10 mouse cellular contexts compared by ENCODE assay signal in genomic region chr1:91064903-91065525, GRCm38 (mm10).
A peak's percentile ranks its signal among the peaks of the same experiment; 100 is the strongest.
DNase-seq lines count a peak whose midpoint lies in the region; ATAC-seq and TF ChIP-seq lines count a peak whose summit lies in the region.
"Had no signal": no experiment of that assay in that cellular context is flagged by ENCODE, and none has a peak within 500 bp of the region (broad histone marks: within the 10 kb centered on the region; RNA-seq: fewer than 3 reads in every experiment).

No protein-coding gene starts in this region.

- peaks cover 14% of the 10 kb centered on the region for H3K4me1 ChIP-seq in cerebellum, adult 2 months (ENCODE audit: control insufficient read depth, insufficient read depth, low read length)
- peaks cover 47% of the 10 kb centered on the region; the same call in 1 of the 2 replicates for H3K4me1 ChIP-seq in lung, postnatal 0 days (ENCODE audit: insufficient read depth, low read depth, low read length)
- peaks cover 83 to 89% of the 10 kb centered on the region in 2 experiments for H3K4me1 ChIP-seq in heart, embryonic 14.5 days (ENCODE audit: control insufficient read depth in 2 of 2, insufficient read depth in 2 of 2, low read length in 2 of 2)
- H3K4me1 ChIP-seq in limb, embryonic 14.5 days (ENCODE audit: control insufficient read depth, insufficient read depth, low read length) = peaks cover 50% of the 10 kb centered on the region

- no peaks in the 10 kb centered on the region for H3K9me3 ChIP-seq in lung, postnatal 0 days (ENCODE audit: low read length)
- H3K9me3 ChIP-seq in heart, embryonic 14.5 days (ENCODE audit: control insufficient read depth, low read length) = no peaks in the 10 kb centered on the region
- H3K9me3 ChIP-seq in limb, embryonic 14.5 days (ENCODE audit: control insufficient read depth, low read length) = no peaks in the 10 kb centered on the region
- H3K9me3 ChIP-seq: embryonic facial prominence, embryonic 12.5 days; liver, embryonic 13.5 days had no signal

- ATAC-seq in lung, postnatal 0 days = peak; percentile 25; the same call in 1 of the 2 replicates
- peak; percentile 58 for ATAC-seq in heart, embryonic 14.5 days (ENCODE audit: insufficient number of reproducible peaks, insufficient read depth, low FRiP score, low read depth)
- ATAC-seq in limb, embryonic 14.5 days (ENCODE audit: low FRiP score, low read depth) = peak; percentile 66
- ATAC-seq in erythroblast, adult 5-6 weeks (replicated peaks; ENCODE audit: low FRiP score, poor library complexity, severe bottlenecking) = no peak

- H3K9ac ChIP-seq in lung, postnatal 0 days (replicated peaks; ENCODE audit: low read depth) = no peak overlapping the region
- H3K9ac ChIP-seq in heart, embryonic 14.5 days (ENCODE audit: low read length) = peak overlapping the region; percentile 41; the same call in 1 of the 2 replicates
- no peak overlapping the region for H3K9ac ChIP-seq in limb, embryonic 14.5 days (ENCODE audit: low read depth, low read length, severe bottlenecking)
- H3K9ac ChIP-seq: embryonic facial prominence, embryonic 12.5 days; liver, embryonic 13.5 days had no signal

- TF ChIP-seq POLR2A in cerebellum, adult 2 months (IDR thresholded peaks at IDR 0.05; ENCODE audit: borderline replicate concordance, insufficient read depth, low read length) = no peak
- no peak for TF ChIP-seq POLR2A in limb, embryonic 14.5 days (IDR thresholded peaks at IDR 0.05; ENCODE audit: borderline replicate concordance, extremely low read depth, insufficient read depth, insufficient read length)

- H3K4me3 ChIP-seq in cerebellum, adult 2 months (replicated peaks; ENCODE audit: insufficient read depth, low read depth, low read length) = no peak overlapping the region
- H3K4me3 ChIP-seq in lung, postnatal 0 days (ENCODE audit: low read depth, low read length) = no peak overlapping the region
- no peak overlapping the region for H3K4me3 ChIP-seq in heart, embryonic 14.5 days (ENCODE audit: control insufficient read depth in 1 of 2, insufficient read depth in 1 of 2, low read depth in 1 of 2, low read length in 2 of 2)
- H3K4me3 ChIP-seq in limb, embryonic 14.5 days (replicated peaks; ENCODE audit: low read length) = no peak overlapping the region
- H3K4me3 ChIP-seq: embryonic facial prominence, embryonic 12.5 days; liver, embryonic 13.5 days had no signal

- no peak overlapping the region for H3K4me2 ChIP-seq in lung, postnatal 0 days (replicated peaks; ENCODE audit: low read depth, low read length)
- no peak overlapping the region for H3K4me2 ChIP-seq in heart, embryonic 14.5 days (ENCODE audit: low read length)
- H3K4me2 ChIP-seq in limb, embryonic 14.5 days (replicated peaks; ENCODE audit: low read depth, low read length, severe bottlenecking) = no peak overlapping the region
- H3K4me2 ChIP-seq: embryonic facial prominence, embryonic 12.5 days; liver, embryonic 13.5 days had no signal

- H3K27me3 ChIP-seq in cerebellum, adult 2 months (ENCODE audit: control insufficient read depth, insufficient read depth, low read length) = no peaks in the 10 kb centered on the region
- no peaks in the 10 kb centered on the region for H3K27me3 ChIP-seq in lung, postnatal 0 days (replicated peaks; ENCODE audit: insufficient read depth, low read length)
- no peaks in the 10 kb centered on the region for H3K27me3 ChIP-seq in heart, embryonic 14.5 days (ENCODE audit: control insufficient read depth, insufficient read depth, low read length)
- H3K27me3 ChIP-seq in limb, embryonic 14.5 days (ENCODE audit: control insufficient read depth, insufficient read depth, low read length) = no peaks in the 10 kb centered on the region
- H3K27me3 ChIP-seq: embryonic facial prominence, embryonic 12.5 days; liver, embryonic 13.5 days had no signal

- TF ChIP-seq EP300 in lung, postnatal 0 days (IDR thresholded peaks at IDR 0.05) = no peak

- no peak for TF ChIP-seq CTCF in cerebellum, adult 2 months (IDR thresholded peaks at IDR 0.05; ENCODE audit: borderline replicate concordance, insufficient read depth, low read depth, low read length)
- TF ChIP-seq CTCF in lung, postnatal 0 days (IDR thresholded peaks at IDR 0.05) = no peak

- no peak overlapping the region for H3K27ac ChIP-seq in cerebellum, adult 2 months (ENCODE audit: insufficient read depth, low read length)
- no peak overlapping the region; the same call in 1 of the 2 replicates for H3K27ac ChIP-seq in lung, postnatal 0 days (ENCODE audit: low read length)
- peak overlapping the region; percentile 71 to 78 for H3K27ac ChIP-seq in heart, embryonic 14.5 days (replicated peaks in 1 of 2; ENCODE audit: control insufficient read depth in 1 of 2, insufficient read depth in 1 of 2, low read depth in 2 of 2, low read length in 2 of 2)
- H3K27ac ChIP-seq in limb, embryonic 14.5 days (replicated peaks; ENCODE audit: low read depth, low read length) = no peak overlapping the region
- H3K27ac ChIP-seq: embryonic facial prominence, embryonic 12.5 days; liver, embryonic 13.5 days had no signal

- no peaks in the 10 kb centered on the region for H3K36me3 ChIP-seq in lung, postnatal 0 days (ENCODE audit: insufficient read depth, low read length)
- peaks cover 16% of the 10 kb centered on the region for H3K36me3 ChIP-seq in heart, embryonic 14.5 days (ENCODE audit: control insufficient read depth, insufficient read depth, low read length)
- H3K36me3 ChIP-seq in limb, embryonic 14.5 days (ENCODE audit: control insufficient read depth, insufficient read depth, low read length) = no peaks in the 10 kb centered on the region
- H3K36me3 ChIP-seq: embryonic facial prominence, embryonic 12.5 days; liver, embryonic 13.5 days had no signal

- 17% methylated on average over 11 of the region's 11 CpGs for WGBS in cerebellum, adult 2 months
- 64% methylated on average over 11 of the region's 11 CpGs for WGBS in lung, postnatal 0 days
- WGBS in heart, embryonic 14.5 days = 57% methylated on average over 11 of the region's 11 CpGs
- 82% methylated on average over 11 of the region's 11 CpGs for WGBS in limb, embryonic 14.5 days

- peak; percentile 22 to 24 for DNase-seq in cerebellum, adult 2 months
- DNase-seq in cerebellum, adult 9-10 months = no peak
- no peak for DNase-seq in lung, postnatal 0 days (ENCODE audit: low spot score)
- DNase-seq in lung, postnatal 14 days = no peak
- peak; percentile 58 for DNase-seq in limb, embryonic 14.5 days (ENCODE audit: low spot score)
- peak; percentile 60 for DNase-seq in thymus, postnatal 0 days (ENCODE audit: low spot score)
- DNase-seq: liver, embryonic 13.5 days had no signal

Comparison
In these comparisons a context has a peak if more than half of its experiments do, and no peak if none do; other contexts are left out.
1. DNase-seq: peak in cerebellum, adult 2 months (2 of 2), limb, embryonic 14.5 days (single experiment) and thymus, postnatal 0 days (single experiment); none in cerebellum, adult 9-10 months (single experiment), lung, postnatal 0 days (single experiment) and lung, postnatal 14 days (single experiment).
2. H3K27ac ChIP-seq: peak in heart, embryonic 14.5 days (2 of 2); none in cerebellum, adult 2 months (single experiment), lung, postnatal 0 days (single experiment) and limb, embryonic 14.5 days (single experiment).